Mouse (Mus musculus): ENCODE data around the gene Shisa3. TPM values are rescaled to one million over a fixed set of nuclear protein-coding genes. Genes with fewer than 3 reads are reported as not detected.

Gene Shisa3
- polyA plus RNA-seq, 1 experiment from 2014 or later: 0.70 TPM

GRCm38 (mm10) chr5:67640596-67641312, 33.1 kb downstream of the Shisa3 start:
- H3K9ac ChIP-seq (replicated peaks): no peak overlapping the region
- WGBS: 89% methylated on average over 8 of the region's 8 CpGs
- no peaks in the 10 kb centered on the region for H3K4me1 ChIP-seq
- H3K27me3 ChIP-seq: no peaks in the 10 kb centered on the region
- no peak overlapping the region for H3K27ac ChIP-seq (replicated peaks)
- H3K9me3 ChIP-seq: no peaks in the 10 kb centered on the region
- ATAC-seq (replicated peaks): no peak
- 0 out of 2 replicates have a peak, but pooled peaks cover 4% of the 10 kb centered on the region for H3K36me3 ChIP-seq
- no peak overlapping the region for H3K4me3 ChIP-seq
- no peak overlapping the region for H3K4me2 ChIP-seq (replicated peaks)

GRCm38 (mm10) chr5:67641406-67642120, 33.9 kb downstream of the Shisa3 start:
- H3K27me3 ChIP-seq: no peaks in the 10 kb centered on the region
- no peak for ATAC-seq (replicated peaks)
- WGBS: 77% methylated on average over 8 of the region's 8 CpGs
- no peak overlapping the region for H3K9ac ChIP-seq (replicated peaks)
- no peaks in the 10 kb centered on the region for H3K9me3 ChIP-seq
- H3K27ac ChIP-seq (replicated peaks): no peak overlapping the region
- no peak overlapping the region for H3K4me2 ChIP-seq (replicated peaks)
- H3K4me1 ChIP-seq: no peaks in the 10 kb centered on the region
- H3K36me3 ChIP-seq: 0 out of 2 replicates have a peak, but pooled peaks cover 4% of the 10 kb centered on the region
- H3K4me3 ChIP-seq: no peak overlapping the region

- no peak overlapping the region for H3K4me3 ChIP-seq
- no peaks in the 10 kb centered on the region for H3K9me3 ChIP-seq
- H3K9ac ChIP-seq (replicated peaks): no peak overlapping the region
- ATAC-seq (replicated peaks): no peak
- no peak overlapping the region for H3K27ac ChIP-seq (replicated peaks)
- H3K4me1 ChIP-seq: no peaks in the 10 kb centered on the region
- H3K4me2 ChIP-seq (replicated peaks): no peak overlapping the region
- WGBS: 95% methylated on average over 5 of the region's 5 CpGs
- no peaks in the 10 kb centered on the region for H3K27me3 ChIP-seq
- H3K36me3 ChIP-seq: peaks cover 15% of the 10 kb centered on the region; the same call in 1 of the 2 replicates
These were observed 36.0 kb downstream of the Shisa3 start for GRCm38 (mm10) chr5:67643537-67644255.

GRCm38 (mm10) chr5:67646756-67647529, 39.3 kb downstream of the Shisa3 start:
- Histone ChIP-seq H3K27ac (replicated peaks) (no peak overlapping the region), H3K4me1 (no peaks in the 10 kb centered on the region), H3K27me3 (no peaks in the 10 kb centered on the region), H3K4me2 (replicated peaks) (no peak overlapping the region), H3K9me3 (no peaks in the 10 kb centered on the region), H3K36me3 (peaks cover 15% of the 10 kb centered on the region; the same call in 1 of the 2 replicates), H3K4me3 (no peak overlapping the region), H3K9ac (replicated peaks) (no peak overlapping the region)
- WGBS: 88% methylated on average over 20 of the region's 20 CpGs
- no peak for ATAC-seq (replicated peaks)

GRCm38 (mm10) chr5:67647568-67647967, 39.9 kb downstream of the Shisa3 start:
- H3K4me3 ChIP-seq: no peak overlapping the region
- no peak overlapping the region for H3K9ac ChIP-seq (replicated peaks)
- H3K36me3 ChIP-seq: peaks cover 15% of the 10 kb centered on the region; the same call in 1 of the 2 replicates
- no peak overlapping the region for H3K4me2 ChIP-seq (replicated peaks)
- H3K9me3 ChIP-seq: no peaks in the 10 kb centered on the region
- no peak overlapping the region for H3K27ac ChIP-seq (replicated peaks)
- no peaks in the 10 kb centered on the region for H3K4me1 ChIP-seq
- ATAC-seq (replicated peaks): 0 out of 2 replicates have a peak, but pooled peaks have one; percentile 19
- H3K27me3 ChIP-seq: no peaks in the 10 kb centered on the region
- WGBS: 81% methylated on average over 21 of the region's 21 CpGs

- 93% methylated on average over 4 of the region's 4 CpGs for WGBS
- H3K4me3 ChIP-seq: no peak overlapping the region
- H3K9me3 ChIP-seq: no peaks in the 10 kb centered on the region
- H3K4me1 ChIP-seq: no peaks in the 10 kb centered on the region
- no peak overlapping the region for H3K9ac ChIP-seq (replicated peaks)
- peaks cover 11% of the 10 kb centered on the region; the same call in 1 of the 2 replicates for H3K36me3 ChIP-seq
- ATAC-seq (replicated peaks): no peak
- H3K27ac ChIP-seq (replicated peaks): no peak overlapping the region
- no peak overlapping the region for H3K4me2 ChIP-seq (replicated peaks)
- no peaks in the 10 kb centered on the region for H3K27me3 ChIP-seq
These were observed 41.5 kb downstream of the Shisa3 start for GRCm38 (mm10) chr5:67649156-67649555.

GRCm38 (mm10) chr5:67650021-67650420, 42.3 kb downstream of the Shisa3 start:
- no peak for ATAC-seq (replicated peaks)
- H3K36me3 ChIP-seq: peaks cover 11% of the 10 kb centered on the region; the same call in 1 of the 2 replicates
- H3K9ac ChIP-seq (replicated peaks): no peak overlapping the region
- H3K4me2 ChIP-seq (replicated peaks): no peak overlapping the region
- no peaks in the 10 kb centered on the region for H3K9me3 ChIP-seq
- H3K4me1 ChIP-seq: no peaks in the 10 kb centered on the region
- H3K4me3 ChIP-seq: no peak overlapping the region
- 93% methylated on average over 5 of the region's 5 CpGs for WGBS
- no peaks in the 10 kb centered on the region for H3K27me3 ChIP-seq
- H3K27ac ChIP-seq (replicated peaks): no peak overlapping the region

DNA sequence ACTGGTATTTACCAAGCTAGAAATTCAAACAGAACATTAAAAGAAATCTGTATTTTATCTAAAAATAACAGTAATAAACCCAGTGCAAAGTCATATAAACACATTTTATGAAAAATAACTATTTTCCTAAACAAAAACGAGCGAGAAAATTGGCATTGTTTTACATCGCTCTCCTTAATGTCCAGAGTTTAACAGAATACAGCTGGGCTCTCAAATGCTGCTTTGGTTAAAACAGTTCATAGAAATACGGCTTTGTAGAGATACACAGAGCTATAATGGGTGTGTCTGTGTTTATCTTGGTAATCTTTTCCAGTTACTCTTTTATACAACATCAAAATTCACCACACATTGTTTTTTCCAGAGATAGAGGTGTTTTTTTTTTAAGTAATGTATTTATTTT, 44.8 kb downstream of the Shisa3 start:
- no peak overlapping the region for H3K27ac ChIP-seq (replicated peaks)
- no peak for ATAC-seq (replicated peaks)
- no peaks in the 10 kb centered on the region for H3K27me3 ChIP-seq
- peaks cover 8% of the 10 kb centered on the region for H3K4me1 ChIP-seq
- no peaks in the 10 kb centered on the region for H3K9me3 ChIP-seq
- no peak overlapping the region for H3K4me2 ChIP-seq (replicated peaks)
- WGBS: 94% methylated on average over 4 of the region's 4 CpGs
- no peak overlapping the region for H3K4me3 ChIP-seq
- H3K9ac ChIP-seq (replicated peaks): no peak overlapping the region
- peaks cover 9% of the 10 kb centered on the region; the same call in 1 of the 2 replicates for H3K36me3 ChIP-seq

DNA sequence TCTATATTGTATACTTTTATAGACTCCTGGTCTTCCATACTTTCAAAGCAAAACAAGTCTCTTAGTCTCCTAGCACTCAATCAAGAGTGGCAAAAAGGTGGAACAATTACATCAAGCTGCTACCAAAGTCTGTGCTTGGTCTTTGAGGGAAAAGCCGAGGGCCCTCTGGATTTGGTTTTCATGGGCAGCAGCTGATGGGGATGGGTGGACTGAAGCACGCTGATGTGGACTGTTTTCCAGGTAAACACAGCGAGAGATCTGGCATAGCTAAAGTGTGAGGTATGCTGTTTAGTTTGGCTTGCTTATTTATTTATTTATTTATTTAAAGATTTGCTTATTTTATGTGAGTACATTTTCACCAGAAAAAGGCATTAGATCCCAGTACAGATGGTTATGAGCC, 45.9 kb downstream of the Shisa3 start:
- WGBS: 92% methylated on average over 3 of the region's 3 CpGs
- Histone ChIP-seq H3K27me3 (no peaks in the 10 kb centered on the region), H3K4me3 (no peak overlapping the region)

DNA sequence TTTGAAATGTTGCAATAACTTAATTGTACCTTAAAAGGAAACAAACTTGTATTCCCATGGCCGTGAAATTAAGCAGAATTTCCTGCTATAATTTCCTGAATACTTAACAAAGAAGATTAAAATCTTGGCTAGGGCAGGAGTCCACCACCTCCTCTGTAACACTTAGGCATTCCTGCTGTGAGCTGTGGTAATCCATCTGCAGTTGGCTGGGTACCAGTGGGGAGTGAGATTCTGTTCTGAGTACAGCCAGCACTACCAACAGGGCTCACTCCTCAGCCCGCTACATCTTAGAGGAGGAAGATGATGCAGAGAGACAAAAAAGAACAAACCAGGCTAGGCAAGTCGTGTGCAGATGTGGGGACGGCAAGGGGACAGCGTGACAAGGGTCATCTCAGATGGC, 46.9 kb downstream of the Shisa3 start:
- Histone ChIP-seq H3K27me3 (no peaks in the 10 kb centered on the region), H3K4me3 (no peak overlapping the region), H3K36me3 (no peaks in the 10 kb centered on the region), H3K9me3 (no peaks in the 10 kb centered on the region), H3K4me1 (peaks cover 8% of the 10 kb centered on the region), H3K4me2 (replicated peaks) (no peak overlapping the region), H3K27ac (replicated peaks) (no peak overlapping the region), H3K9ac (replicated peaks) (no peak overlapping the region)
- no peak for ATAC-seq (replicated peaks)
- 66% methylated on average over 5 of the region's 5 CpGs for WGBS

More for the DNA sequence above, 45.9 kb downstream of the Shisa3 start:
- H3K9me3 ChIP-seq: no peaks in the 10 kb centered on the region
- H3K36me3 ChIP-seq: peaks cover under 1% of the 10 kb centered on the region; the same call in 1 of the 2 replicates
- H3K9ac ChIP-seq (replicated peaks): no peak overlapping the region
- ATAC-seq (replicated peaks): no peak
- peaks cover 8% of the 10 kb centered on the region for H3K4me1 ChIP-seq
- no peak overlapping the region for H3K27ac ChIP-seq (replicated peaks)
- no peak overlapping the region for H3K4me2 ChIP-seq (replicated peaks)

- 31% methylated on average over 14 of the region's 14 CpGs for WGBS
These were observed 48.2 kb downstream of the Shisa3 start for GRCm38 (mm10) chr5:67655696-67656519.

More at GRCm38 (mm10) chr5:67655696-67656519, 48.2 kb downstream of the Shisa3 start:
- no peaks in the 10 kb centered on the region for H3K27me3 ChIP-seq
- H3K4me2 ChIP-seq (replicated peaks): no peak overlapping the region
- no peak overlapping the region for H3K27ac ChIP-seq (replicated peaks)
- peaks cover 8% of the 10 kb centered on the region for H3K4me1 ChIP-seq
- no peaks in the 10 kb centered on the region for H3K36me3 ChIP-seq
- no peak overlapping the region for H3K4me3 ChIP-seq
- ATAC-seq (replicated peaks): no peak
- H3K9ac ChIP-seq (replicated peaks): no peak overlapping the region
- H3K9me3 ChIP-seq: no peaks in the 10 kb centered on the region
